8 mouse cellular contexts compared by ENCODE assay signal in genomic region chr7:25179606-25180161, GRCm38 (mm10). TPM values are rescaled to one million over a fixed set of nuclear protein-coding genes. Genes with fewer than 3 reads are reported as not detected.
DNase-seq lines count a peak whose midpoint lies in the region; ATAC-seq and TF ChIP-seq lines count a peak whose summit lies in the region.

Pou2f2 (minus strand) TSS chr7:25179726.

- 2% methylated on average over 39 of the region's 56 CpGs for WGBS in forebrain, postnatal 0 days
- whole genome bisulfite sequencing in lung, adult 2 months, result under 1% methylated on average over 42 of the region's 56 CpGs
- under 1% methylated on average over 48 of the region's 56 CpGs for WGBS in neural tube, embryonic 14.5 days
- WGBS in thymus, adult 2 months, result 3% methylated on average over 44 of the region's 56 CpGs

- H3K4me1 ChIP-seq in ES-E14 (ENCODE audit: control insufficient read depth in 2 of 2, insufficient read depth in 2 of 2, low read length in 2 of 2, poor library complexity in 1 of 2), result peaks cover 0 to 3% of the 10 kb centered on the region in 2 experiments; a peak in 1 of 4 replicates
- H3K4me1 ChIP-seq in forebrain, postnatal 0 days (ENCODE audit: insufficient read depth), result peaks cover 16% of the 10 kb centered on the region
- H3K4me1 ChIP-seq in lung, adult 2 months (ENCODE audit: control insufficient read depth, insufficient read depth, low read length), result peaks cover 3% of the 10 kb centered on the region; the same call in 1 of the 2 replicates
- H3K4me1 ChIP-seq in neural tube, embryonic 14.5 days (ENCODE audit: control insufficient read depth, insufficient read depth, low read length), result peaks cover 27% of the 10 kb centered on the region
- peaks cover 27% of the 10 kb centered on the region for H3K4me1 ChIP-seq in thymus, adult 2 months (replicated peaks; ENCODE audit: control insufficient read depth, insufficient read depth, low read length)

- H3K9me3 ChIP-seq in ES-E14 (ENCODE audit: control insufficient read depth, insufficient read depth, low read depth, low read length), result no peaks in the 10 kb centered on the region
- H3K9me3 ChIP-seq in forebrain, postnatal 0 days (ENCODE audit: low read length), result no peaks in the 10 kb centered on the region
- no peaks in the 10 kb centered on the region for H3K9me3 ChIP-seq in neural tube, embryonic 14.5 days (ENCODE audit: control insufficient read depth, low read length)

- H3K27me3 ChIP-seq in forebrain, postnatal 0 days (ENCODE audit: insufficient read depth, low read length), result peaks cover 8% of the 10 kb centered on the region; the same call in 1 of the 2 replicates
- H3K27me3 ChIP-seq in neural tube, embryonic 14.5 days (ENCODE audit: control insufficient read depth, insufficient read depth, low read length), result no peaks in the 10 kb centered on the region
- H3K27me3 ChIP-seq in thymus, adult 2 months (ENCODE audit: control insufficient read depth, insufficient read depth, low read length), result peaks cover 12% of the 10 kb centered on the region

- in situ Hi-C loops in ES-E14 (cut with MboI; ENCODE audit: low sequenced_read_pairs in 2 of 2, unreplicated experiment in 2 of 2), result no loop called here

- H3K9ac ChIP-seq in ES-E14 (ENCODE audit: insufficient read depth, low read depth, low read length, poor library complexity, severe bottlenecking), result peak within 1 kb of the TSS; percentile 67
- H3K9ac ChIP-seq in forebrain, postnatal 0 days, result peak within 1 kb of the TSS; percentile 97
- H3K9ac ChIP-seq in neural tube, embryonic 14.5 days (replicated peaks; ENCODE audit: low read depth, low read length), result peak within 1 kb of the TSS; percentile 96

- ATAC-seq in forebrain, postnatal 0 days, result peak; percentile 94
- peak; percentile 94 for ATAC-seq in neural tube, embryonic 14.5 days (ENCODE audit: low read depth)

- H3K4me3 ChIP-seq in ES-E14 (ENCODE audit: insufficient read depth in 1 of 2, low read depth in 1 of 2, low read length in 2 of 2, poor library complexity in 1 of 2, severe bottlenecking in 1 of 2), result peak within 1 kb of the TSS; percentile 77 to 88
- peak within 1 kb of the TSS; percentile 71 for H3K4me3 ChIP-seq in forebrain, postnatal 0 days (ENCODE audit: low read depth, low read length)
- no peak within 1 kb of the TSS for H3K4me3 ChIP-seq in lung, adult 2 months (replicated peaks; ENCODE audit: extremely low read depth, low read depth, low read length)
- peak within 1 kb of the TSS; percentile 68 for H3K4me3 ChIP-seq in neural tube, embryonic 14.5 days (ENCODE audit: low read depth, low read length)
- H3K4me3 ChIP-seq in thymus, adult 2 months (ENCODE audit: control insufficient read depth, insufficient read depth, low read length), result peak within 1 kb of the TSS; percentile 37

- TF ChIP-seq POLR2A in lung, adult 2 months (IDR thresholded peaks at IDR 0.05; ENCODE audit: borderline replicate concordance, extremely low read depth, low read depth, low read length), result no peak
- no peak for TF ChIP-seq POLR2A in thymus, adult 2 months (IDR thresholded peaks at IDR 0.05; ENCODE audit: control insufficient read depth, extremely low read depth, insufficient read depth, low read length, poor library complexity)

- peak; percentile 69 for TF ChIP-seq CTCF in forebrain, postnatal 0 days (IDR thresholded peaks at IDR 0.05; ENCODE audit: low read depth)
- TF ChIP-seq CTCF in lung, adult 2 months (IDR thresholded peaks at IDR 0.05; ENCODE audit: insufficient read depth, low read length), result no peak
- TF ChIP-seq CTCF in thymus, adult 2 months (IDR thresholded peaks at IDR 0.05; ENCODE audit: borderline replicate concordance, control insufficient read depth, extremely low read depth, insufficient read depth, low read length, poor library complexity), result peak; percentile 64; the same call in 1 of the 2 replicates

- peak within 1 kb of the TSS; percentile 66 for H3K4me2 ChIP-seq in forebrain, postnatal 0 days (ENCODE audit: low read depth)
- peak within 1 kb of the TSS; percentile 61 for H3K4me2 ChIP-seq in neural tube, embryonic 14.5 days (ENCODE audit: low read depth, low read length)

- H3K36me3 ChIP-seq in ES-E14 (ENCODE audit: control insufficient read depth, insufficient read depth, low read length, poor library complexity, severe bottlenecking), result no peaks in the 10 kb centered on the region
- no peaks in the 10 kb centered on the region for H3K36me3 ChIP-seq in forebrain, postnatal 0 days (ENCODE audit: insufficient read depth)
- no peaks in the 10 kb centered on the region for H3K36me3 ChIP-seq in neural tube, embryonic 14.5 days (ENCODE audit: control insufficient read depth, insufficient read depth, low read length)
- H3K36me3 ChIP-seq in thymus, adult 2 months (ENCODE audit: control insufficient read depth, insufficient read depth, low read length), result no peaks in the 10 kb centered on the region

- peak; percentile 70 for DNase-seq in ES-E14 (ENCODE audit: low read depth, low spot score)
- DNase-seq in cerebellum, adult 11-12 months, result peak; percentile 88
- peak; percentile 94 for DNase-seq in forebrain, postnatal 0 days
- DNase-seq in heart, postnatal 36 days, result peak; percentile 70 to 73
- DNase-seq in layer of hippocampus, adult 9-10 months (ENCODE audit: low spot score), result peak; percentile 31
- DNase-seq in lung, adult 2 months, result peak; percentile 51
- DNase-seq in thymus, adult 2 months, result peak; percentile 83

- intact Hi-C loops in heart, postnatal 36 days (cut with DNase I), result no loop called here

- H3K27ac ChIP-seq in ES-E14 (ENCODE audit: insufficient read depth, low read depth, low read length, poor library complexity, severe bottlenecking), result no peak within 1 kb of the TSS
- peak within 1 kb of the TSS; percentile 99 for H3K27ac ChIP-seq in forebrain, postnatal 0 days (ENCODE audit: low read depth, low read length)
- peak within 1 kb of the TSS; percentile 99 for H3K27ac ChIP-seq in neural tube, embryonic 14.5 days (ENCODE audit: low read depth, low read length)
- no peak within 1 kb of the TSS for H3K27ac ChIP-seq in thymus, adult 2 months (ENCODE audit: control insufficient read depth, insufficient read depth, low read length)

TF ChIP-seq in ES-E14, 5 proteins besides CTCF, POLR2A, EP300 and RAD21:
- no peak for TF ChIP-seq MAFK (IDR thresholded peaks at IDR 0.05; ENCODE audit: insufficient read depth, low read depth, low read length)
- TF ChIP-seq HCFC1 (IDR thresholded peaks at IDR 0.05; ENCODE audit: borderline replicate concordance, insufficient read depth, low read length), result 0 out of 2 replicates have a peak, but pooled peaks have one; percentile 15

RNA-seq across cellular contexts. Expression of gene Pou2f2, which starts in this region (rescaled TPM):
- 2.4 and 2.9 TPM in 2 replicates for total RNA-seq in ES-E14 (2012; rRNA removed)
- 5.8 and 6.0 TPM in 2 replicates for total RNA-seq in forebrain, postnatal 0 days (2014; rRNA removed)
- 9.8 and 21.2 TPM in 2 replicates for polyA plus RNA-seq in forebrain, postnatal 0 days (2015; fragmentation: Nextera tagmentation; extraction: Ambion mirVana)
- under 1 TPM; 0.53 to 0.68 TPM for total RNA-seq in heart, postnatal 36 days (2021)
- 6.0 and 6.1 TPM in 2 replicates for polyA plus RNA-seq in lung, adult 2 months (2012; rRNA removed)
- 27.5 and 33.6 TPM in 2 replicates for polyA plus RNA-seq in neural tube, embryonic 14.5 days (2014; fragmentation: Nextera tagmentation; extraction: Ambion mirVana)
- polyA plus RNA-seq in thymus, adult 2 months (2012; rRNA removed), result 5.6 and 5.7 TPM in 2 replicates

Comparison
In these comparisons a context has a peak if more than half of its experiments do, and no peak if none do; other contexts are left out.
1. Peak in DNase-seq in heart, postnatal 36 days; RNA of the gene not detected or under 1 TPM.
2. DNase-seq: peak in every context shown above with its lines; median percentile 94 in forebrain, postnatal 0 days; 88 in cerebellum, adult 11-12 months; 83 in thymus, adult 2 months; 72 in heart, postnatal 36 days; 70 in ES-E14; 51 in lung, adult 2 months; 31 in layer of hippocampus, adult 9-10 months.
3. H3K27ac ChIP-seq: peak in forebrain, postnatal 0 days (single experiment) and neural tube, embryonic 14.5 days (single experiment); none in ES-E14 (single experiment) and thymus, adult 2 months (single experiment).
4. Peak in every context shown above with its lines, with median percentiles within 50 percentile points of each other: H3K9ac ChIP-seq.